Mouse (Mus musculus) hindlimb bud, embryonic 11.5 days (tissue): ENCODE data around the gene Mtrex.

Experiments
- DNase-seq: peaks from one replicate; pipeline ENCODE4 v3.0.0-alpha.2; 2012; ENCODE audit warnings: low read depth, low spot score; ENCODE audit errors: extremely low spot score

Mtrex gene

GRCm38 (mm10) chr13:112832589-112832988 lies 94.6 kb downstream of the Mtrex start:
- DNase-seq: no peak

GRCm38 (mm10) chr13:112829619-112830018 lies 97.6 kb downstream of the Mtrex start:
- DNase-seq: no peak

- DNase-seq: no peak
Observed at GRCm38 (mm10) chr13:112825479-112825878, 101.7 kb downstream of the Mtrex start.

GRCm38 (mm10) chr13:112823911-112824648 lies 103.1 kb downstream of the Mtrex start:
- DNase-seq: no peak

- DNase-seq: no peak
Observed at GRCm38 (mm10) chr13:112823236-112823910, 103.8 kb downstream of the Mtrex start.

- DNase-seq: no peak
Observed at GRCm38 (mm10) chr13:112822413-112822812, 104.8 kb downstream of the Mtrex start.

- DNase-seq: no peak
Observed at GRCm38 (mm10) chr13:112818125-112818524, 109.1 kb downstream of the Mtrex start.
